Mouse (Mus musculus) heart, adult 2 months (tissue): ENCODE results near the gene Wfikkn1.

ENCODE experiments used
- CTCF ChIP-seq: fragments of 200-600 bp; IDR thresholded peaks from 2 replicates; pipeline ENCODE4 v1.8.1; 2022; ENCODE audit warnings: antibody characterized with exemption, mild to moderate bottlenecking, moderate library complexity
- POLR2A ChIP-seq: fragments of 200-500 bp; IDR thresholded peaks from 2 replicates; pipeline ENCODE4 v1.6.1; 2011; ENCODE audit warnings: mild to moderate bottlenecking, low read depth, low read length, control low read depth; ENCODE audit not compliant: insufficient read depth

- no peak for TF ChIP-seq POLR2A
- no peak for TF ChIP-seq CTCF
Measured at GRCm38 (mm10) chr17:25860229-25860628, 20.4 kb downstream of the Wfikkn1 start.
